Mouse (Mus musculus) adrenal gland, adult 18-20 months (tissue): ENCODE measurements around the gene Ifit3b. TPM values are rescaled to one million over a fixed set of nuclear protein-coding genes. Genes with fewer than 3 reads are reported as not detected.
A peak's percentile ranks its signal among the peaks of the same experiment; 100 is the strongest.
"Not testable (repeated sequence)": the region's sequence is repeated elsewhere in the genome, so short reads cannot be mapped to it uniquely, and the experiment has no call there.

Experiments used
- DNase-seq, 2 experiments: peaks; one replicate each; pipeline ENCODE4 v3.0.0; 2021 to 2022; ENCODE audit warnings: low spot score in 2 of 2
- total RNA-seq, 2 experiments: library from RNA; stranded (reverse); gene quantifications; 1 replicate in 1 of 2; 2 replicates in 1 of 2; pipeline ENCODE4 v1.2.3; 2021

Gene Ifit3b
- total RNA-seq, 2 experiments from 2014 or later = 1.9 to 2.5 TPM

DNA sequence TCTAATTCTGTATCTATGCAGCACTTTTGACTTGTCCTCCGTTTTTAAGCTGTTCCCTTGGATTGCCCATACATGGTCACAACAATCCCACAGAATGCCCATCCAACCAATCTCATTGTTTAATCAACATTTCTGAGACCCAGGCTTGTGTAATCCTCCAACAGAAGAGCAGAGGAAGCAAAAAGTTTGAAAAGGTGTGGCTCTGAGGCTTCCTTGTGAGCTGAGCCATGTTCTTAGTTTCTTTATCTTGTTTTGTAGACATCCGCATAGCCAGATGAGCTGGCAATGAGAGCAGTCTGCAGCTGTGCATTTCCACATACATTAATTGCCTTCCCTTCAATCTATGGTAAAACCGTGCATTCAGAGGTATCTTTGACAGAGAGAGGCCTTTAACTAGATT is 2.3 kb upstream of the Ifit3b start:
- DNase-seq = no peak

- DNase-seq = not testable (repeated sequence)
Observed at GRCm38 (mm10) chr19:34610118-34610517, 2.3 kb downstream of the Ifit3b start.

DNA sequence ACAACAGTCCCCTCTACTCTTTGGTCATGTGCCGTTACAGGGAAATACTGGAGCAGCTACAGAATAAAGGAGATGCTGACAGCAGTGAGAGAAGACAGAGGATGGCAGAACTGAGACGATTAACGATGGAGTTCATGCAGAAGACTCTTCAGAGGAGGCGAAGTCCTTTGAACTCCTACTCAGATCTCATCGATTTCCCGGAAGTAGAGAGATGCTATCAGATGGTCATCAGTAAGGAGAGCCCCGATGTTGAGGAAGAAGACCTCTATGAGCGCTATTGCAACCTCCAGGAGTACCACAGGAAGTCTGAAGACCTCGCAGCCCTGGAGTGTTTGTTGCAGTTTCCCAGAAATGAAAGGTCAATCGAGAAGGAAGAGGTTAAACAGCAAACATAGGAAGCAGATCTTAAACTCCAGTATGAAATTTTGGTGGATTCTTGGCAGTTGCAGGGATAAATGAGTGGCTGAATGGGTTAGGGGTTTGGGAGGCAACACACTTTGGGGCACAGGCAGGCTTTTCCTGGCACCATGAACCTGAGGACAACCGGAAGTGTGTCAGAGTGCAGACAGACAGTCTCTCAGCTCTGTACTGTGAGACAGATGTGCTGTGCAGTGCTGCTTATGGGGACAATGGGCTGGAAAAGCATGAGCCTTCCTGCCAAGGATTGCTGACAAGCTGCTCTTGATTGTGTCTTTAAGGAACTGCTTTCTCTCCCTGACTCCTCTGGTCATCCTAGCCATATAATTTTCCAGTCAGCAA is 4.7 kb downstream of the Ifit3b start:
- DNase-seq = not testable (repeated sequence)

- no peak for DNase-seq
Observed at GRCm38 (mm10) chr19:34620871-34621270, 13.1 kb downstream of the Ifit3b start.

DNA sequence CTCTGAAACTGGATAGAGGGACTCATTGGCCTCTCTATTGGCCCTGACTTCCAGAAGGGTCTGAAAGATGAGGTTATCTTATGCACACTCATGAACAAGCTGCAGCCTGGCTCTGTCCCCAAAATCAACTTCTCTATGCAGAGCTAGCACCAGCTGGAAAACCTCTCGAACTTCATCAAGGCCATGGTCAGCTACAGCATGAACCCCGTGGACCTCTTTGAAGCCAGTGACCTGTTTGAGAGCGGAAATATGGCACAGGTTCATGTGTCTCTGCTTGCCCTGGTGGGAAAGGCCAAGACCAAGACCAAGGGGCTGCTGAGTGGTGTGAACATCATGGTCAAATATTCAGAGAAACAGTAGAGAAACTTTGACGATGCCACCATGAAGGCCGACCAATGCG is 16.0 kb downstream of the Ifit3b start:
- no peak for DNase-seq

DNA sequence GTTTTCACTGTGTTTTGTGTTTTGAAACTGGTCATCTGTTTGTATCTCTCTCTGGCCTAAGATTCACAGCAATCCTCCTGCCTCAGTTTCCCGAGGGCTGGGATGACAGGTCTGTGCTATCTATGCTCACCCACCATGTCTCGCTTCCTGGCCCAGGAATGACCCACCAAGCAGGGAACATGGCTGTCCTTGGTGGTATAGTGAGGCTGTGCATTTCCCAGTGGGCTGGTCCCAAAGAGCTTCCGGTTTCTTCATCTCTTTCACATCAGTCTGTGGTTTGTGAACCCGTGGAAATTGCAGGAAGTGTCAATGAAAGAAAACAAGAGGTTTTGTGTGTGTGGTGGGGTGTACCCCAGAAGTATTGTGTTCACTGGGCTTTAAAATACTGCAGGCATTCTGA is 16.9 kb downstream of the Ifit3b start:
- DNase-seq = no peak

DNA sequence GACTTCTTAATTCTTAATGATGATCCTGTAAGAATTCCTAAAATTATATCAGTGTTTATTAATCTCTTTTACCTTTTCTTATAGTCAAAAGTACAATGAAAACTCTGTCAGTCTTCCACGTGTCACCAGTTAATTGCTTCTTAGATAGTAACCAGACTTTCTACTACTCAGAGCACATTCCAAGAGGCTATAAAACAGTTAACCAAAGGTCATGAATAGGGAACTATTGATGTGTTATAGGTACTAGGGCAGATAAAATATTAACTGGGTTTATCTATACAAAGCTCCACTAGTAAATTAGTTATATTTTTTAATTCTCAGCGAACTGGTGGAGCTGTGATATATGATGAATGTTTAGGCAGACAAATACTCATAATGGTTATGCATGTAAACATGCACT is 19.7 kb downstream of the Ifit3b start:
- DNase-seq = no peak

GRCm38 (mm10) chr19:34631487-34631886 is 23.7 kb downstream of the Ifit3b start:
- DNase-seq = no peak

GRCm38 (mm10) chr19:34633484-34633883 is 25.7 kb downstream of the Ifit3b start:
- DNase-seq = no peak

GRCm38 (mm10) chr19:34636933-34637557 is 29.3 kb downstream of the Ifit3b start:
- DNase-seq = peak; percentile 57 to 63

DNA sequence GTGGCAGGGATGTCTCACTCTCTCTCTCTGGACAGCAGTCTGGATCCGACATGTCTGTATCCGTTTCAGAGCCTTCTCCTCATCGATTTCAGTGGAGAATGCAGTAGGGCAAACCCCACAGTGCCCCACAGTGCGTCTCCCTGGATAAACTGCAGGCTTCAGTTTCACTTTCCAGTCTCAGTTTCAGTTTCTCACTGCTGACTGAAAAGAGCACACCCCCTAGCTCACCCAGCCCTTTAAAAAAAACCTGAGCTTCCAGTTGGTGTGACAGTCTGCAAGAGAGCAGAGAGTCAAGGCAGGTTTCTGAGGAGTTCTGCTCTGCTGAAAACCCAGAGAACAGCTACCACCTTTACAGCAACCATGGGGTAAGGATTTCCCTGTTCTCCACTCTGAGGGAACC is 32.9 kb downstream of the Ifit3b start, which contains the start of the genes Ifit1bl2 and Ifit1:
Gene Ifit1bl2 (minus strand): TSS at position 121 of the 400 bp plus-strand sequence.
Gene Ifit1 (plus strand): TSS at position 249 of the 400 bp plus-strand sequence.
- no peak for DNase-seq

DNA sequence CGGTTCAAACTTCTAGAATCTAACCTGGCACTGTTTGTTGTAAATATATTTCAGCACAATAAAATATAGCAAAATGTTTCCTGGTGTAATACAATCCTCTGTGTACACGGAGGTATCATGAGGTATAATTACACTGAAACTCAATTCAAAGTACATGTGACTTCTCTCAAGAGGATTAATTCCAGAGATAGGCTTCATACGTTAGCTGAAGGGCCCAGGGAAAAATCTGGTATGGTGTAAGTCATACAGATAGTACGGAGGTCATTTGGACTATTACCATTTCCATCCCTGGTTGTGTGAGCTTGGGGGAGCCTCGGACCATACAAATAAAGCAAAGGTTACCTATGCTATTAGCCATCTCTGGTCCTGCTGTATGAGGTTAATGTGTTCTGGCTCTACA is 34.8 kb downstream of the Ifit3b start:
- no peak for DNase-seq

- DNase-seq = not testable (repeated sequence)
Observed at GRCm38 (mm10) chr19:34647630-34648029, 39.9 kb downstream of the Ifit3b start.

- no peak for DNase-seq
Observed at GRCm38 (mm10) chr19:34650276-34650675, 42.5 kb downstream of the Ifit3b start.

GRCm38 (mm10) chr19:34650997-34651396 is 43.2 kb downstream of the Ifit3b start:
- DNase-seq = no peak

DNA sequence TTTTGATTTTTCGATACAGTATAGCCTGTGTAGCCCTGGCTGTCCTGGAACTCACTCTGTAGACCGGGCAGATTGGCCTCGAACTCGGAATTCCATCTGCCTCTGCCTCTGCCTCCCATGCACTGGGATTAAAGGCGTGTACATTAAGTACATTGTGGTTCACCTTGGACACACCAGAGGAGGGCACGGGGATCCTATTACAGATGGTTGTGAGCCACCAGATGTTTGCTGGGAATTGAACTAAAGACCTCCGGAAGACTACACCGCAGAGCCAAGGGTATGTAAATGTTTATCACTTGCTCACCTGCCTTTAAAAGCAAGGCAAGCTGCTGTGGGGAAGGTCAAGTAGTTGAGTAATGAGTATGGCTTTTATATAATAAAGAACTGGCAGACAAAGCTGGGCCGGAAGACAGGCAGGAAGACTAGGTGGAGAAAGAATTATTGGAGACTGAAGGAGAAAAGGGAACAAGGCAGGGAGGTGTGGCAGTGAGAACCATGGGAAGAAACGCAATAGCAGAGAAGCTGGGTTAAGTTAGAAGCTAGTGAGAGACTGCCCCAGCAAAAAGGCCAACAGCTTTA is 47.5 kb downstream of the Ifit3b start:
- DNase-seq = no peak

DNA sequence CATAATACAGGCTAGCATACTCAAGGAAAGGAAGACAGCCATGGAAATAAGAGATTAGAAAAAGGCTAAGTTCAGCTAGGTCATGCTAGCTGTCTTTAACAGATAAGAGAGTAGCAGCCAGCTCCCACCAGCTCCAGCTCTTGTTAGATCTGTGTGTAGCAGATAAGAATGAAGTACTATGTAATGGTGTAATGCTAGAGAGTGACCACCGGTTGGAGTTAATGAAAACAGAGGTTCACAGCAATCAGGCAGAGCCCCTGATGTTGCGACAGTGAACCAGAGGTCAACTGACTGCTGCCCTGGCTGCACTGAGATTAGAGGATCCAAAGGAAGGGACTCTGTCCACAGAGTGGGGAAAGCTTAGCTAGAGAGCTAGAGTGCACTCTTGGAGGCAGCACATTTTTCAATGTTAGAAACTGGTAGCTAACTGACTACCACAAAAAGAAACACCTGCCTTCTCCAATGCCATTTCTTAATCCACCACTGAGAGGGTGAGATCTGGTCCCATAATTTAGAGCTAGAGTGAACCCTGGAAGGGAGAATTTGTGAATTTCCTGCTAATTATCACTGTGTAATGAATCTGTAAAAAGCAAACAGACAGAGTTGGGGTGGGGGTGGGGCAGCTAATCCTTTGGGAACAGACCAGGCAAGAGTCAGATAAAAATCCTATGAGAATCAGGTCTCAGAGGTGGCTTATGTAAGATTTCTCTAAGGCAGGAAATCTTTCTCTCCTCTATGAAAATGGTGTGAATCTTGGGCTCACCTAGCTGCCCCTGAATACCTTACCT is 48.9 kb downstream of the Ifit3b start:
- DNase-seq = no peak

DNA sequence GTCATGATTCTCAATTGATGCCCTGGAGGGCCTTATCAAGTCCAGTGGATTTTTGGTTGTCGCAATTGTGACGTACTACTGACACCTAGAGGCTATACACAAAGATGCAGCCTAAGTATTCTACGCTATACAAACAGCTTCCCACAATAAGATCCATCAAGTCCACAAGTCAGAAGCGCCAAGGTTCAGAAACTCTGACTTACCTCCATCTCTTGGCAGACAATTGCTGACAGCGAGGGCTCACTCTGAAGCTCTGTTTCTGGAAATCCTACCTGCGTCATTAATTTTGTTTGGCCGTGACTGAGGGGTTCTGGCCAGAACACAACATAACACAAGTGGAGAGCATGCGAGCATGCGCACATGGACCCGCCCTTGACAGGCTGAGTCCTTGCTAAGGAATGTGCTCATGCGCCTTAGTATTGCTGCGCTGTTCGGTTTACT is 54.3 kb downstream of the Ifit3b start:
- DNase-seq = peak; percentile 38 to 52

- DNase-seq = no peak
Observed at GRCm38 (mm10) chr19:34662740-34663139, 55.0 kb downstream of the Ifit3b start.
